Mouse (Mus musculus) mature B cell (primary cell): Measurements from ENCODE around the gene Klk1b3.
"Not testable (repeated sequence)": the region's sequence is repeated elsewhere in the genome, so short reads cannot be mapped to it uniquely, and the experiment has no call there.

Experiments used
- in situ Hi-C: fragments of 300-500 bp; cut with MboI; formaldehyde crosslinking; loops from 2 replicates; pipeline ENCODE4 v1.14.3; 2019

Gene Klk1b3

DNA sequence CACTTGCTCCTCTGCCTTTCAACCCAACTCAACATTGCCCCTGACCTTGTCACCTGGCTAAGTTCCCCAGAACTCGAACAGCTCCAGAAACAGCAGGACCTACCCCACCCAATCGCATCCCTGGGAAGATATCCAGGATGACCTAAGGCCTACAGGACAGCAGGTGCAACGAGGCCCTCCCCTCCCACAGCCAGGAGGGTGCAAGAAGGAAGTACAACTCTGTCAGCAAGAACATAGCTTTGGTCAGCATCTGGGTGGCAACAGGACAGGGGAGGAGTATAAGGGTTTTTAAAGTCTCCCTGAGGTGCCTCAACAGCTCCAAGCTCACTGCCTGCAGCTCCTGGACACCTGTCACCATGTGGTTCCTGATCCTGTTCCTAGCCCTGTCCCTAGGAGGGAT lies at the start of gene Klk1b3:
Gene Klk1b3, plus strand, starts transcription at position 301 of the 400 bp plus-strand sequence.
- in situ Hi-C loops: no loop called here

DNA sequence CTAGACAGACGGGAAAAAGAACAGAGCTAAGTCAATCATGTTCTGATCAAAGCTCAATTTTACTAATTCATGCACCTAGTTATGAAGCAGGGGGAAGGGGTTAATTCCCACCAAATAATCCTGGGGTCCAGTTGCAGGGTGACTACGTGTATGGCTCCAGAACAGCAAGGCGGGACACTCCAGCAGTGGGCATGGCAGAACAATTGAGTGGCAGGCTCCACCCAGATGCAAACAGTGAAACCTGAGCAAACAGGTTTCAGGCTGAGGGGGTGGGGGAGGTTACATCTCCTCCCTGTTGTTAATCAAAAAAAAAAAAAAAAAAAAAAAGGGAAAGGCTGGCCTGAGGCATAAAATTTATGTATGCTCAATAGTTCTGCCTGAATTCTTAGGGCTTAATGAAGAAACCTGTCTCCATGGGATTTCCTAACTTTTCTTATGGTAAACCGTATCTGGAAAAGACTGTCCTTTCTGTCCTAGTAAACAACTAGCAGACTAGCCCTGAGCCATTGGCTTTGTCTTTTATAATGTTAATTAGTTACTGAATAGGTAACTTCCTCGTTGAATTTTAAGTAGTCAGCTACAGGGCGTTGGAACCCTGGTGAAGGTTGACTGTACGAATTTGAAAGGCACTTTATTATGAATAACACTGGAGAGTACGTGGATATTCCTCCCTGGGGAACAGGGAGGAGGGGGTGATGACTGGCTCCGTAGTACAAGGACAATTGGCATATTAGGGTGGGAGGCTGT lies 18.5 kb upstream of the Klk1b3 start:
- in situ Hi-C loops: no loop called here

DNA sequence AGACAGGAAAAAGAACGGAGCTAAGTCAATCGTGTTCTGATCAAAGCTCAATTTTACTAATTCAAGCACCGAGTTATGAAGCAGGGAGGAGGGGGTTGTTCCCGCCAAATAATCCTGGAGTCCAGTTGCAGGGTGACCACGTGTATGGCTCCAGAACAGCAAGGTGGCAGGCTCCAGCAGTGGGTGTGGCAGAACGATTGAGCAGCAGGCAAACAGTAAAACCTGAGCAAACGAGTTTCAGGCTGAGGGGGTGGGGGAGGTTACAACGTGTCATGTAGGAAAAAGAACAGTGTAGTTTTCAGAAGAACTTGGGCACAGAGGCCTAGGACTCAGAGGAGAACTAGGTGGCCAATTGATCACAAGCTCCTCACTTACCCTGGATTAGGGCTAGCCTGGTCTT lies 11.5 kb upstream of the Klk1b3 start:
- in situ Hi-C loops: not testable (repeated sequence)

DNA sequence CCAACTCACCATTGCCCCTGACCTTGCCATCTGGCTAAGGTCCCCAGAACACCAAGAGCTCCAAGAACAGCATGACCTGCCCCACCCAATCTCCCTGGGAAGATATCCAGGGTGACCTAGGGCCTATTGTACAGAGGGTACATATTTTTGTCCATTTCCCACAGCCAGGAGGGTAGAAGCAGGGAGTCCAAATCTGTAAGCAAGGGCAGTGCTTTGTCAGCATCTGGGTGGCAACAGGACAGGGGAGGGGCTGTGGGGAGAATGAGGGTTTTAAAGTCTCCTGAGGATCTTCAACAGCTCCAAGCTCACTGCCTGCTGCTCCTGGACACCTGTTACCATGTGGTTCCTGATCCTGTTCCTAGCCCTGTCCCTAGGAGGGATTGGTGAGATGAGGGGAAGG lies 10.1 kb upstream of the Klk1b3 start, which contains the start of gene Klk1b24:
Gene Klk1b24, plus strand, starts transcription at position 301 of the 400 bp plus-strand sequence.
- in situ Hi-C loops: not testable (repeated sequence)

DNA sequence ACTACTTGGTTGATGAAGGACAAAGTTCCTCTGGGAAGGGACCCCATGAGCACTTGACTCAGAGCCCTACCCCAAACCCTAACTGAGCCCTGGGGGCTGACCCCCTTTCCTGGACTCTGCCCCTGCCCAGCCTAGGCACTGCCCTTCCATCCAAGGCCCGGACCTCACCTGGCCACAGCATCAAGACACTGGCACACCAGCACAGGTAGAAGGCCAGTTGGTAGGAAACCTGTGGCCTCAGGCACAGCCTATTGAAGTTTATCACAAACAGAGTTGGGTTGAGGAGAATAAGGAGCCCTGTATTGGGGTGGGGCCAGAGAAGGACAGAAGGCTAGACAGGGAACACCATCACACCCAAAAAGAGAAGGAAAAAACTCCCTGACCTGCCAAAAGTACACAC lies 4.5 kb upstream of the Klk1b3 start:
- in situ Hi-C loops: not testable (repeated sequence)

DNA sequence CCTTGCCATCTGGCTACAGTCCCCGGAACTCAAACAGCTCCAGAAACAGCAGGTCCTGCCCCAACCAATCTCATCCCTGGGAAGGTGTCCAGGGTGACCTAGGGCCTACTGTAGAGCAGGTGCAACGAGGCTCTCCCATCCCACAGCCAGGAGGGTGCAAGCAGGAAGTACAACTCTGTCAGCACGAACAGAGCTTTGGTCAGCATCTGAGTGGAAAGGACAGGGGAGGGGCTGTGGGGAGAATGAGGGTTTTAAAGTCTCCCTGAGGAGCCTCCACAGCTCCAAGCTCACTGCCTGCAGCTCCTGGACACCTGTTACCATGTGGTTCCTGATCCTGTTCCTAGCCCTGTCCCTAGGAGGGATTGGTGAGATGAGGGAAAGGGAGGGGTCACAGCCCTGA lies 9.1 kb downstream of the Klk1b3 start, which contains the start of gene Klk1b4:
Gene Klk1b4, plus strand, starts transcription at position 301 of the 400 bp plus-strand sequence.
- in situ Hi-C loops: not testable (repeated sequence)

DNA sequence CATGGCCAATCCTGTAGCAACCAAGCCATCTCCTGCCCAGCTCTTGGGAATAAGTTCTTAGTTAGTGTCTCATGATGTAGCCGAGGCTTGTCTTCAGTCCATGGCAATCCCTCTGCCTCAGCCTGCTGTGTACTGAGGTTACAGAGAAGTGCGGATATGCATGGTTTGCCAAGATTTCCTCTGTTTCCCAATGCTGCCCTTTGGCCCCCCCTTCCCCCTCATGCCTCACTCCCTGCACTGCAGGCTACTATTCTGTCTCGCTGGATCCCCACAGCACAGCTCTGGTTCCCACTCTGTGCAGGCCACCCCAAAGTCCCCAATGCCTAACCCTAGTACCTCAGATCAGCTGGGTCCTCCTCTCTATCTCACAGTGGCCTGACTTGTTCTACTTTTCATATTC lies 10.3 kb downstream of the Klk1b3 start:
- in situ Hi-C loops: no loop called here

DNA sequence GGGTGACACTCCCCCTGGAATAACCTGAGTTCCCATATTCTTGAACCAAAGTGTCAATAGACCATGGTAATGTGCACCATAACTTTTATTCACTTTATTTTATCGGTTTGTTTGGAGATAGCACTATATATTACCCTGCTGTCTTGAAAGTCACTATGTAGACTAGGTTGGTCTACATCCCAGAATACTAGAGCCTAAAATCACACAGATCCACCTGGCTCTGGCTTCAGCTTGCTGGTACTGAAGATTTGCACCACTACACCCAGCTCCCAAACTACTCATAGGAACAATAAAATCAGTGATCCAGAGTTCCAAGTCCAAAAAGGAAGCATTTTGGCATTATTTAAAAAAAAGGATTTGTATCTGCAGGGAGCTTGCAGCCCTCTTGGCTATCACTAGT lies 17.7 kb downstream of the Klk1b3 start, which contains the start of gene Klk1b5:
Gene Klk1b5, plus strand, starts transcription at position 301 of the 400 bp plus-strand sequence.
- in situ Hi-C loops: no loop called here

DNA sequence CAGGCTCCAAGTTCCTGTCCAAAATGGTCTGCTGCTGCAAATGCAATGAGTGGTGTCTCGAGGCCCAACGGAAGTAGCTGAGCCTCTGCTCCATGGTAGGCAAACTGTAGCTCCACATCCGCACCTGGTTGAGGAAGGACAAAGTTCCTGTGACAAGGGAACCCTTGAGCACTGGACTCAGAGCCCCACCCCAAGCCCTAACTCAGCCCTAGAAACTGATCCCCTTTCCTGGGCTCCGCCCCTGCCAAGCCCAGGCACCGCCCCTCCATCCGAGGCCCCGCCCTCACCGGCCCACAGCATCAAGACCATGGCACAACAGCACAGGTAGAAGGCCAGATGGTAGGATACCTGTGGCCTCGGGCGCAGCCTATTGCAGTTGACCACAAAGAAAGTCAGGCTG lies 23.6 kb downstream of the Klk1b3 start:
- in situ Hi-C loops: not testable (repeated sequence)

DNA sequence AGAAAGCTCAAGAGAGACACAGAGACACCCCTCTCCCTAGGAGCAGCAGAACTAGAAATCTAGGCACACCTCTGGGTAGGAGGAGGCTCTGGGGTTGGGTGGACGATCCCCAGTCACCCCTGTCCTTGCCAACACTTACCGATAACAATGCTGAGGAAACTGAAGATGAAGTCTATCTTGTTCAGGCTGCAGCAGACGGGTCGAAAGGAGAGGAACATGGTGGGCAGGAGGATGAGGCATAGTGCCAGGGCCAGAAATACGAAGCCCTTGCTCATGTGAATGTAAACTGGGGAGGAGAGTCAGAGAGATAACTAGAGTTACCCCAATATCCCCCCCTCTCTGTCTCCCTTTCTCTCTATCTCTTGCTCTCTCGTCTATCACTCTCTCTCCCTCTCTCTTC lies 24.3 kb downstream of the Klk1b3 start:
- in situ Hi-C loops: not testable (repeated sequence)

DNA sequence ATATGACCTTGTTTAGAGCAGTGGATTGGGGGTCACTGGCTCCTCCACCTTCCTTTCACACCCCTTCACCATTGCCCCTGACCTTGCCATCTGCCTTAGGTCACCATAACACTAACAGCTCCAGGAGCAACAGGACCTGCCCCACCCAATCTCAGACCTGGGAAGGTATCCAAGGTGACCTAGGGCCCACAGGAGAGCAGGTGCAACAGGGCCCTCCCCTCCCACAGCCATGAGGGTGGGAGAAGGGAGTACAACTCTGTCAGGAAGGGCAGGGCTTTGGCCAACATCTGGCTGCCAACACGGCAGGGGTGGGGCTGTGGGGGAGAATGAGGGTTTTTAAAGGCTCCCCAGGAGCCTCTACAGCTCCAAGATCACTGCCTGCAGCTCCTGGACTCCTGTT lies 27.1 kb downstream of the Klk1b3 start, which contains the start of gene Klk1:
Gene Klk1, plus strand, starts transcription at position 285 of the 400 bp plus-strand sequence.
- in situ Hi-C loops: no loop called here

DNA sequence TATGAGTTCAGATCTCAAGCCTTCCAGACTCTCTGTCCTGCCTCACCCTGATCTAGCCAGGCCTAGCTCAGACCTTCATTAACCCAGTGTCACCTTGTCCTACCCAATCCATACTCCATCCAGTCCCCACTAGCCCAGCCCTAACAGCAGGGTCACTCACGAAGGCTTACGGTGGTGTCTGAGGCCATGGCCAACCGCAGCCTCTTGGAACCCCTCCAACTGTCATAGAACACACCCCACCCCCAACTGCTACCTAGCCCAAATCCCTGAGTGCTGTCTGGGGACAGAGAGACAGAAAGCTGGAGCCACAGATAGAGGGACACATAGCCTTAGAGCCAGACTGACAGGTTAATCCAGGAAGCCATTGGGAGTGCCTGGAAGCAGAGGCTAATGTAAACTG lies 37.9 kb downstream of the Klk1b3 start, which contains the start of gene Gm36864:
Gene Gm36864, plus strand, starts transcription at position 269 of the 400 bp plus-strand sequence.
- in situ Hi-C loops: no loop called here

DNA sequence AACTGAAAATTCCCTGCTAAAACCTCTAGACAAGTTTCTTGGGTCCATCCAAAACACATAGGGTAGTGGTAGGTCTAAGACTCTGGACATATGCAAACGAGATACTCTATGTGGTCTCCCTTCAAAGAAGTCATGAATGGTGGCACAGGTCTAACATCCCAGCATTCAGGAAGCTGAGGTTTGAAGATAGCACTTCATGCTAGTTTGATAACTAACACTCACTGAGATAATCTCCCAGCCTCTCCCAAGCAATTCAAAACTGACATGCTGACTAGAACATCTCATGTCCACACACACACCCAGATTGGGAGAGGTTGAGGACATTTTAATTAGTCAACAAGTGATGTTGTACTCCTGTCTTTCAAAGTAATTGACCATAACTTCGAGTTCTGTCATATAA lies 41.9 kb downstream of the Klk1b3 start:
- in situ Hi-C loops: no loop called here

DNA sequence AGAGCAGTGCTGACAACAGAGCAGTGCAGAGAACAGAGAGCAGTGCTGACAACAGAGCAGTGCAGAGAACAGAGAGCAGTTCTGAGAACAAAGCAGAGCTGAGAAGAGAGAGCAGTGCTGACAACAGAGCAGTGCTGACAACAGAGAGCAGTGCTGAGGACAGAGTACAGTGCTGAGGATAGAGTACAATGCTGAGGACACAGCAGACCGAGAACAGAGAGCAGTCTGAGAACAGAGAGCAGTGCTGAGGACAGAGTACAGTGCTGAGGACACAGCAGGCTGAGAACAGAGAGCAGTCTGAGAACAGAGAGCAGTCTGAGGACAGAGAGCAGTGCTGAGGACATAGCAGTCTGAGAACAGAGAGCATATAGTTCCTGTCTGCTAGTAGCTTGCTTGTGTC lies 42.7 kb downstream of the Klk1b3 start:
- in situ Hi-C loops: no loop called here

DNA sequence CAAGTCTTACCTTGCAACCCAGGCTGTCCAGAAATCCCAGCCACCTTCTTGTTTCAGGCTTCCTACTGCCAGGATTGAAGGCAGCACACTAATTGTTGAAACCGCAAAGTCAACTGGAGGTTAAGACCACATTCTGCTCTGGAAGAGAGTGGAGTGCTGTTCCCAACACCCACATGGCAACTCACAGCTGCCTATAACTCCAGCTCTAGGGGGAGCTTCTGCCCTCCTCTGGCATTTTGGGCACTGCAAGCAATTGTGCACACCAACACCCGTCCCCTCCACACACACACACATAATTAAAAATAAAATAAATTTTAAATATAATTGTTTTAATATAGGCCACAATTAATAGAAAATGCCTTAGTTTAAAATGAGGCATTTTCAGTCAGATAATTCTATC lies 43.2 kb downstream of the Klk1b3 start:
- in situ Hi-C loops: no loop called here

DNA sequence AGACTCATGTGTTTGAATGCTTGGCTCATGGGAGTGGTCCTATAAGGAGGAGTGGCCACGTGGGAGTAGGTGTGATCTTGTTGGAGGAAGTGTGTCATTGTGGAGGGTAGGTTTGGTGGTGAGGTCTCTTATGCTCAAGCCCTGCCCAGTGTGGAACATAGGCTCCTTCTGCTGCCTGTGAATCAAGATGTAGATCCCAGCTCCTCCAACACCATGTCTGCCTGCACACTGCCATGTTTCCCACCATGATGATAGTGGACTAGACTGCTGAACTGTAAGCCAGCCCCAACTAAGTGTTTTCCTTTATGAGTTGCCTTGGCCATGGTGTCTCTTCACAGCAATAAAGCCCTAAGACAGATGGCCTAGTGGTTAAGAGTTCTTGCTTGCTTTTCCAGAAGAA lies 46.1 kb downstream of the Klk1b3 start:
- in situ Hi-C loops: no loop called here

DNA sequence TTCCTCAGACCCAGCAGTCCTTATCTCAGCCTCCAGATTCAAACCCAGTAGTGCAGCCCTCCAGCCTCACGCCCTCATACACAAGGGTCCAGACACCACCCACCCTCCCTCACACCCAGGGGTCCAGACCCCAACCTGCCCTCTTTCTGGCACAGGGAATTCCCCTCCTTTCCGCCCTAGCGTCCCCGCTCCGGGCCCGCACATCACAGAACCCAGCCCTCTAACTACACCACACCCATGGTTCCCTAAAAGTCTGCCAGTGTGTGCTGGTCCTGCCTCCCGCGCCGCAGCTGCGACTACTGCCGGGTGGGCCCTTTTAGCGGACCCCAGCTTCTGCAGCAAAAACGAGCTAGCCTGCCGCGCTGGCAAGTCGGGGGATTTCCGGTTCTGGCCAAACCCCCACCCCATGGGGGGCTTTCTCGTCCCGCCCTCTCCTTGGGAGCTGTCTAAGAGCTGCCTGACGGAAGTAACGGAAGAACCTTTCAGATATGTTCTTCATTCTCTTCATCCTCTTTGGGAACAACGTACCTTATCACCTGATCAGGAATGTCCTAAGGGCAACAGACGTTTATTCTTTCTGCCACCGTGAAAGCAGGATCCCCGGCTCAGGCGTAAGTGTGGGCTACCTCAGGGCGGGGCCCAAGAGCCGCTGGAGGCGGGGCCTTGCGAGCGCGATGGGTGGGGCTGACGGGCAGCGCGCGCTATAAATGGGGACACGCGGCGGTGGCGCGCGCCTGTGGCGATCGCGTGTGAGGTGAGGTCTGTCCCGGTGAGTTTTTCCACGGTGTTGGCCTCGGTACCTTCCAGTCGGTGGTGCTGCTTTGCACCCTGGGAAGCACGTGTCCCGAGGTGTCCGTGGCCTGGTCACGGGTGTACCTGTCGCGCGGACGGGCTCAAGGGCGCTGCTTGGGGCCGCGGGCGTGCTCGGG lies 48.3 kb downstream of the Klk1b3 start, which contains the start of the genes 1700028J19Rik and 2410002F23Rik:
Gene 1700028J19Rik, minus strand, starts transcription at position 641 of the 929 bp plus-strand sequence.
Gene 2410002F23Rik, plus strand, starts transcription at position 668 of the 929 bp plus-strand sequence.
- in situ Hi-C loops: no loop called here

DNA sequence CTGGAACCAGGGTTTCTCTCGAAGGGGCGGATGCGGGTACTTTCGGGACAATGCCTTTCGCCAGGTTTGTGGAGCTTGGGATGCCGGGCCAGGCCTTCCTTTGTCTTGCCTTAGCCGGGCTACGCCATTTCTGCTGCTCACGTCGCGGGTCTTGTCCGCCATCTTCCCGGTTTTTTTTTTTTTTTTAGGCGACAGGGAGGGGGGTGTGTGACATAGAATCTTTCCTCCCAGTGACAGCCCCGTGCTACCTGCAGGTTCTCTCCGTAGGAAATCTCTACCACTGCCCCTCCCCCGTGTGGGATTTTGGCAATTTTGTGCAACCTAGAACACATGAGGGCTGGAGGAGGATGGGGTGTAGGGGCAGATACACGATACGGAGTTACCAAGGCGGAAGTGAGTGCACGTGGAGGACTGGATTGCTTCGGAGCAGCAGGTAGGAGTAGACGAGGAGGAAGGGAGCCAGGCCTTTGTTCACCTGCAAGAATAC lies 49.0 kb downstream of the Klk1b3 start:
- in situ Hi-C loops: no loop called here

DNA sequence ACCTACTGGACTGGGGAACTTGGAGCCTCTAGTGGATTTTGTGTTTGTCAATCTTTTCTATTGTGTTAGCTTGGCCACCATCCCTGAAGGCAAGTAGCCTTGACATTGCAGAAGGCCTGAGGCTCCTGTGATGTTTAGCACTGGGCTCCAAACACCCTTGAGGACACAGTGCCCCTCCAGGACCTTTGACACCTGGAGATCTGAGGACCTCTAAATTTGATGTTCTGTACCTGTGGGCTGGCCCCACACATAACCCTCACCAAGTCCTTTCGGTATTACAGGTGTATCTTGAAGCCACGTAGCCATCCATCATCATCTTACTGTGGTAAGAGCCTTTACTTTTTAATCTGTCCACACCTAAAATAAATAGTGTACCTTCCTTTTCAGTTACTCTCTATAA lies 50.0 kb downstream of the Klk1b3 start:
- in situ Hi-C loops: no loop called here

DNA sequence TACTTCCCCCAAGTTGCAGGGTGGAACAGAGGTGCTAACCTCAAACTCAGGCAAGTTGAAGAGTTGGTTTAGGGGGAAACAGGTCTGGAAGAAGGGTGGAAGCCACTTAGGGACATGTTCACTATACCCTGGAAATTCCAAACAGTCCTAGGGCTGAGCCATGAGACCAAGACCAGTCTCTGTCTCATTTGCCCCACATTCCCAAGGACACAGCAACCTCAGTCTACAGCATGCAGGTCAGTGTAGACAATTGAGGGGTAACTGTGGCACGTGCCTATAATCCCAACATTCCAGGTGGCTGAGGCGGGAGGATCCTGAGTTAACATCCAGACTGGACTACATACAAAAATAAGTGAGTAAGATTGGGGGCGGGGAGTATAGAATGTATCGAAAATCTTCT lies 51.3 kb downstream of the Klk1b3 start:
- in situ Hi-C loops: no loop called here

DNA sequence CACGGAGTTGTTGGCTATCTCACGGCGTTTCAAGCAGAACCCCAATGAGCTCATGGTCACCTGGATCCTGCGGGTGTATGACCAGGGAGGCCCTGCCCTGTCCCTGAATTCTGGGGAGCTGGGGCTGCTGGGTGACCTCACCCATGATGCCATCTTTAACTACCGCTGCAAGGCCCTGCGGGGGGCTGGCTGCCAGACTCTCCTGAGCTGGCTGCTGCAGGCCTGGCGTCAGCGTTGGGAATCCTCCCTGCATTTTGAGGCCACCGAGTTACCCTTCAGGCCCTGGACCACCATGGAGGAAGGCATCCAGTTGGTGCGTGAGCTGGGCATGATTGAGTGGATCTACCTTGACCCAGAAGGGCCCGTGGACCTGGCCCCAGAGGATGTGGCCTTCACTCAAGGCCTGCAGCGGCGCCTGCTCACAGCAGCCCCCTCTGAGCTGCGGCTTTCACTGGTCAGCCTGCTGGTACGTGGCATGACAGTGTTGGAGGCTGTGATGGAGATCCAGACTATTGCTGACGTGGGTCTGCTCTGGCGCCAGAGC lies 52.8 kb downstream of the Klk1b3 start:
- in situ Hi-C loops: loop anchor here (25.0 kb wide), 1 partner anchor 236 kb away; the partner anchor contains the start of genes Emc10 and Fam71e1
